Comparison of ENCODE assay signal across 7 mouse cellular contexts in the genomic region with DNA sequence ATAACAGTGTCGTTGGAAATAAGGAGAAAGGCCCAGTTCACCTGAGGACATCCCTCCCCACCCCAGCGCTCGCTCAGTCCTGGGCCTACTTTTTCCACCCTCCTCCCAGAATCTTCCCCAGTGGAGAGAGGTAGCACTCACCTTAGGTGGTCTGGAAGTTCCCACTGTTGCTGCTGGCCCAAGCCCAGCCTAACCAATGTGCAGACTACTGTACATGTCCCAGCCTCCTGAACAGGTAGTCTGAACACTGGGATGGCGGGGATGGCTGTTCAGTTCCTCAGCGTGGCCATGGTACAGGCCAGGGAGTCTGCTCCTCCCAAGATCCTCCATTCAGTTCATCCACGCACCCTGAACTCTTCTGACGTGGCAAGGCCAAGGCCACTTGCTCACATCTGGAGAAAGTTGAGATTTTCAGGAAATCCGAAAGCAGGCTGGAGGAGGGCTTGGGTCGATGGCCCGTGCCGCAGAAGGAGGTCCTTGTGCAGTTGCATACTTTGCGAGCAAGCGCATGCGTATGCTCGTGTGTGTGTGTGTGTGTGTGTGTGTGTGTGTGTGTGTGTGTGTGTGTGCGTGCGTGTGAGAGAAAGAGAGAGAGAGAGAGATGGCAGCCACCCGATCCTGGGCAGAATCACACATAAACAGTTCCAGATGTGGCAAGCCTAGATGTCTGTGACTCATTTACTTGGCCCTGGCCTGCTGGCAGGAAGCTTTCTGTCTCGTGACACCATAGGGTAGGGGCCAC. TPM values are rescaled to one million over a fixed set of nuclear protein-coding genes. Genes with fewer than 3 reads are reported as not detected.
DNase-seq lines count a peak whose midpoint lies in the region; ATAC-seq lines count a peak whose summit lies in the region.

No protein-coding gene starts in this region.

- 43% methylated on average over 17 of the region's 19 CpGs for WGBS in embryonic facial prominence, embryonic 11.5 days

- H3K4me2 ChIP-seq in embryonic facial prominence, embryonic 11.5 days (ENCODE audit: low read depth, low read length), result peak overlapping the region; percentile 45

- peak overlapping the region; percentile 30 for H3K4me3 ChIP-seq in embryonic facial prominence, embryonic 11.5 days (ENCODE audit: low read depth, low read length)

- H3K9me3 ChIP-seq in embryonic facial prominence, embryonic 11.5 days (replicated peaks; ENCODE audit: control insufficient read depth, low read length), result no peaks in the 10 kb centered on the region

- peak; percentile 59 for DNase-seq in testis, postnatal 10 days (ENCODE audit: low spot score)
- DNase-seq in testis, postnatal 14 days (ENCODE audit: low spot score), result no peak
- peak; percentile 96 for DNase-seq in embryonic facial prominence, embryonic 11.5 days (ENCODE audit: low spot score)
- DNase-seq in heart, postnatal 14 days, result peak; percentile 43 to 50
- DNase-seq in cerebellum, postnatal 4 days (ENCODE audit: low spot score in 2 of 2), result no peak
- DNase-seq in spleen, postnatal 14 days (ENCODE audit: low spot score in 2 of 2), result no peak
- no peak for DNase-seq in thymus, postnatal 14 days

- ATAC-seq in embryonic facial prominence, embryonic 11.5 days (replicated peaks; ENCODE audit: insufficient number of reproducible peaks, low FRiP score, low TSS enrichment, low read depth), result peak; percentile 88

- H3K27ac ChIP-seq in embryonic facial prominence, embryonic 11.5 days (replicated peaks; ENCODE audit: low read depth, low read length), result peak overlapping the region; percentile 94

- no peaks in the 10 kb centered on the region for H3K4me1 ChIP-seq in embryonic facial prominence, embryonic 11.5 days (ENCODE audit: control insufficient read depth, insufficient read depth, low read length)

- intact Hi-C loops in heart, postnatal 14 days (cut with DNase I), result no loop called here

- H3K36me3 ChIP-seq in embryonic facial prominence, embryonic 11.5 days (replicated peaks; ENCODE audit: control insufficient read depth, insufficient read depth, low read depth, low read length), result no peaks in the 10 kb centered on the region; the same call in none of the 2 replicates

- H3K27me3 ChIP-seq in embryonic facial prominence, embryonic 11.5 days (ENCODE audit: control insufficient read depth, insufficient read depth, low read length), result no peaks in the 10 kb centered on the region

- peak overlapping the region; percentile 56 for H3K9ac ChIP-seq in embryonic facial prominence, embryonic 11.5 days (replicated peaks; ENCODE audit: low read length)

RNA-seq across cellular contexts. Expression of gene Tmed1, which starts 13.6 kb away (rescaled TPM):
- 81.3 and 86.9 TPM in 2 replicates for polyA plus RNA-seq in embryonic facial prominence, embryonic 11.5 days (2014; fragmentation: Nextera tagmentation; extraction: Ambion mirVana)
- total RNA-seq in heart, postnatal 14 days (2021), result 10 to 100 TPM; 40.7 to 44.5 TPM

RNA-seq across cellular contexts. Expression of gene AB124611, which starts 29.5 kb away (rescaled TPM):
- polyA plus RNA-seq in embryonic facial prominence, embryonic 11.5 days (2014; fragmentation: Nextera tagmentation; extraction: Ambion mirVana), result 1.00 and 1.4 TPM in 2 replicates
- 1 to 10 TPM; 2.1 TPM for total RNA-seq in heart, postnatal 14 days (2021)

RNA-seq across cellular contexts. Expression of gene Carm1, which starts 50.2 kb away (rescaled TPM):
- 62.4 and 64.2 TPM in 2 replicates for polyA plus RNA-seq in embryonic facial prominence, embryonic 11.5 days (2014; fragmentation: Nextera tagmentation; extraction: Ambion mirVana)
- 10 to 100 TPM; 50.3 to 54.2 TPM for total RNA-seq in heart, postnatal 14 days (2021)

Comparison
In these comparisons a context has a peak if more than half of its experiments do, and no peak if none do; other contexts are left out.
1. DNase-seq: peak in testis, postnatal 10 days (single experiment), embryonic facial prominence, embryonic 11.5 days (single experiment) and heart, postnatal 14 days (2 of 2); none in testis, postnatal 14 days (single experiment), cerebellum, postnatal 4 days (0 of 2), spleen, postnatal 14 days (0 of 2) and thymus, postnatal 14 days (single experiment).